Mouse (Mus musculus) induced T-regulatory cell, adult 2 months (primary cell): ENCODE data around the gene Dmrt2.

Source experiments
- DNase-seq: peaks from one replicate; pipeline ENCODE4 v3.0.0-alpha.2; 2012; ENCODE audit warnings: low read depth

Gene Dmrt2

GRCm38 (mm10) chr19:25675866-25676440 is 3.7 kb downstream of the Dmrt2 start:
- DNase-seq, result no peak

DNA sequence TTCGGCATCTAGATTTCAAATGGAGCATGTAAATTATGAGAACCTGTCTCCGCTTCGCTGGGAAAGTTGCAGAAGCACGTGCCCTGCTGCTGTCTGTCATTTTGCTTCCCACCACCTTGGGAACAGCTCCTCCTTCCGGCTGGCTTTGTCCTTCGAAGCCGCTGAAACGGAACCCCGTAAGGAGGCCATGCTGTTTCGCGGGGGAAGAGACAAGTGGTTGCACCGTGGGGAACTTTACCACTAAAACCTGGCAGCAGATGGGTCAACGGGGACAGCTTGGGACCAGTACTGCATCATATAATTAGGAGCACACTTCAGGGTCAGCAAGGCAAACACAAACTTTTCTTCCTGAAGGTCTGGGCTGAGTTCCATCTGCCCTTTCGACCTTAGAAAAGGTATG is 26.6 kb downstream of the Dmrt2 start:
- no peak for DNase-seq

GRCm38 (mm10) chr19:25713382-25713781 is 41.2 kb downstream of the Dmrt2 start:
- no peak for DNase-seq

GRCm38 (mm10) chr19:25714927-25715326 is 42.7 kb downstream of the Dmrt2 start:
- no peak for DNase-seq

- DNase-seq, result no peak
These were observed 50.4 kb downstream of the Dmrt2 start for GRCm38 (mm10) chr19:25722616-25723015.
